Mouse (Mus musculus): ENCODE data around the gene Ribc2. TPM values are rescaled to one million over a fixed set of nuclear protein-coding genes. Genes with fewer than 3 reads are reported as not detected.
A peak's percentile ranks its signal among the peaks of the same experiment; 100 is the strongest.

The Ribc2 gene
- polyA plus RNA-seq, 1 experiment from 2014 or later: 0.56 TPM

DNA sequence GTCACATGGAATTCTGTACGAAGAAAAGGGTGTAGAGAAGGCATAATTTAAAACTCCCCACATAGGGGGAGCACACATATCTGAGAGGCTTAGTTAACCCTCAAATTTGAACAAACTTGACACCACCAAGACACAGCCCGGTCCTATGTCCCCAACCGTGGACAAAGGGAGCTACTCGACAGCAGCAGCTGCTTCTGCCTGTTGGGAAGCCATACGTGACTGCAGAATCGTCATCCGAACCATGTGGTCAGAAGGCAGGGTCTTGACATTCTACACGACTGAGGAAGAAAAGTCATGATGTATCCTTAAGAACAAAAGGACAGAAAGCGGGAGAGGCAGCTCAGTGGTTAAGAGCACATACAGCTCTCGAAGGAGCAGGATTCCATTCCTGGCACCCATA, 42.2 kb downstream of the Ribc2 start:
- Histone ChIP-seq H3K4me3 (ENCODE audit: low read depth, low read length) (no peak overlapping the region), H3K36me3 (ENCODE audit: insufficient read depth, low read length) (no peaks in the 10 kb centered on the region), H3K4me2 (replicated peaks; ENCODE audit: low read depth, low read length) (no peak overlapping the region), H3K4me1 (ENCODE audit: insufficient read depth, low read depth, low read length) (no peaks in the 10 kb centered on the region), H3K27ac (ENCODE audit: low read length) (no peak overlapping the region), H3K9me3 (ENCODE audit: low read length) (no peaks in the 10 kb centered on the region), H3K9ac (replicated peaks; ENCODE audit: low read depth) (no peak overlapping the region), H3K27me3 (replicated peaks; ENCODE audit: insufficient read depth, low read length) (no peaks in the 10 kb centered on the region)
- ATAC-seq: no peak
- TF ChIP-seq EP300 (IDR thresholded peaks at IDR 0.05) (no peak), CTCF (IDR thresholded peaks at IDR 0.05) (no peak)
- DNase-seq (ENCODE audit: low spot score): no peak
- WGBS: 63% methylated on average over 10 of the region's 10 CpGs

DNA sequence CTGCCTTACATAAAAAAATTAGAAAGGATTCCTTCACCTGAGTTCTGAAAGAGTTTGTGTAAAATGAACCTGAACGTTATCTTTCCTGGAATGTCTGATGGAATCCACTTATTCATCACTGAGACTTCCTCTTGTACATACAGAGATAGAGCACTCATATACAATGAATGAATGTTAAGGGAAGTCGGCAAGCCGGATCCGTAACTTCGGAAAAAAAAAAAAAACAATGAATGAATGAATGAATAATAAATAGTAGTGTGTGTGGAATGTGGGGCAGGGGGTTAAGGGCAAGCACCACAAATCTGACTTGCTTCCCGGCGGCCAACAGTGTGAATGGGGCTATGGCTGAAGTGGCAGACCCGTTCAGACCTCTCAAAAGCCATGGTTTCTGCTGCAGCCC, 45.7 kb downstream of the Ribc2 start:
- H3K4me2 ChIP-seq (replicated peaks; ENCODE audit: low read depth, low read length): no peak overlapping the region; the same call in 1 of the 2 replicates
- ATAC-seq (no peak), DNase-seq (ENCODE audit: low spot score) (peak; percentile 94)

GRCm38 (mm10) chr15:85178172-85178571, 46.3 kb downstream of the Ribc2 start:
- no peak for ATAC-seq
- Histone ChIP-seq H3K9ac (replicated peaks; ENCODE audit: low read depth) (no peak overlapping the region), H3K4me2 (replicated peaks; ENCODE audit: low read depth, low read length) (no peak overlapping the region), H3K27ac (ENCODE audit: low read length) (no peak overlapping the region), H3K4me3 (ENCODE audit: low read depth, low read length) (no peak overlapping the region), H3K9me3 (ENCODE audit: low read length) (no peaks in the 10 kb centered on the region), H3K4me1 (ENCODE audit: insufficient read depth, low read depth, low read length) (0 out of 2 replicates have a peak, but pooled peaks cover 2% of the 10 kb centered on the region), H3K27me3 (replicated peaks; ENCODE audit: insufficient read depth, low read length) (no peaks in the 10 kb centered on the region), H3K36me3 (ENCODE audit: insufficient read depth, low read length) (no peaks in the 10 kb centered on the region)
- no peak for DNase-seq (ENCODE audit: low spot score)
- TF ChIP-seq CTCF (IDR thresholded peaks at IDR 0.05) (no peak), EP300 (IDR thresholded peaks at IDR 0.05) (no peak)
- WGBS: 49% methylated on average over 6 of the region's 6 CpGs

More for the DNA sequence above, 45.7 kb downstream of the Ribc2 start:
- H3K36me3 ChIP-seq (ENCODE audit: insufficient read depth, low read length): no peaks in the 10 kb centered on the region
- WGBS: 36% methylated on average over 8 of the region's 8 CpGs
- H3K27me3 ChIP-seq (replicated peaks; ENCODE audit: insufficient read depth, low read length): no peaks in the 10 kb centered on the region
- H3K9me3 ChIP-seq (ENCODE audit: low read length): no peaks in the 10 kb centered on the region
- H3K27ac ChIP-seq (ENCODE audit: low read length): no peak overlapping the region
- TF ChIP-seq EP300 (IDR thresholded peaks at IDR 0.05) (no peak), CTCF (IDR thresholded peaks at IDR 0.05) (no peak)
- no peak overlapping the region for H3K9ac ChIP-seq (replicated peaks; ENCODE audit: low read depth)
- 0 out of 2 replicates have a peak, but pooled peaks cover 2% of the 10 kb centered on the region for H3K4me1 ChIP-seq (ENCODE audit: insufficient read depth, low read depth, low read length)
- H3K4me3 ChIP-seq (ENCODE audit: low read depth, low read length): no peak overlapping the region

DNA sequence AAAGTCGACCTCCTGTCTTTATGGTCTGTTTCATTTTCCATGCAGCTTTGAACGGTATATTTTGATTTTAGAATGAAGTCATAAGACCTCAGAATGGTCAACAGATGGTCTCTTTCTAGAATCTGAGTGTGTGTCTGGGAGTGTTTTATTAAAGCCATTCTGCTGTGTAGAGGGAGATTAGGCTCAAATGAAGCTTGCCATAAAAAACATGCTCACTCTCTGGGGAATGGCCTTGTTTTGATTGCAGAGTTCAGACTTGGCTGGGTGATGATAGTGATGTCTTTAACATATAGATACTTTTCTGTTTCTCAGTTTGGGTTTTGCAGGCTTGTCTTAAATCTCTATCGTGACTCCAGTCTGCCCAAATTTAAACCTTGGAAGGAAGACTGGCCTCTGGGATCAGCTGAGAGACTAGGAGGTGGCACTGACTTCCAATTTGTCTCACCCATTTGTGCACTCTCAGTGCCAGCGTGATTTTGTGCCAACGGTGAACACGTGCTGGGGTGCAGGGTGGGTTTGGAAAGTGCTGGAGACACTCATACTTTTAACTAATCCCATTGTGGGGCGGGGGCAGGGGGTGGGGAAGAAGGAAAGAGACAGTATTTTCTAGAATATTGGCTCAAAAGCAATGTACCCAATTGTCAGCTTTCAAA, 47.8 kb downstream of the Ribc2 start:
- ATAC-seq: no peak
- Histone ChIP-seq H3K4me1 (ENCODE audit: insufficient read depth, low read depth, low read length) (0 out of 2 replicates have a peak, but pooled peaks cover 2% of the 10 kb centered on the region), H3K4me2 (replicated peaks; ENCODE audit: low read depth, low read length) (no peak overlapping the region), H3K9me3 (ENCODE audit: low read length) (no peaks in the 10 kb centered on the region), H3K27me3 (replicated peaks; ENCODE audit: insufficient read depth, low read length) (no peaks in the 10 kb centered on the region), H3K4me3 (ENCODE audit: low read depth, low read length) (no peak overlapping the region), H3K9ac (replicated peaks; ENCODE audit: low read depth) (no peak overlapping the region), H3K27ac (ENCODE audit: low read length) (no peak overlapping the region), H3K36me3 (ENCODE audit: insufficient read depth, low read length) (no peaks in the 10 kb centered on the region)
- no peak for DNase-seq (ENCODE audit: low spot score)
- no peak for TF ChIP-seq EP300 (IDR thresholded peaks at IDR 0.05)
- no peak for TF ChIP-seq CTCF (IDR thresholded peaks at IDR 0.05)
- 73% methylated on average over 7 of the region's 7 CpGs for WGBS

DNA sequence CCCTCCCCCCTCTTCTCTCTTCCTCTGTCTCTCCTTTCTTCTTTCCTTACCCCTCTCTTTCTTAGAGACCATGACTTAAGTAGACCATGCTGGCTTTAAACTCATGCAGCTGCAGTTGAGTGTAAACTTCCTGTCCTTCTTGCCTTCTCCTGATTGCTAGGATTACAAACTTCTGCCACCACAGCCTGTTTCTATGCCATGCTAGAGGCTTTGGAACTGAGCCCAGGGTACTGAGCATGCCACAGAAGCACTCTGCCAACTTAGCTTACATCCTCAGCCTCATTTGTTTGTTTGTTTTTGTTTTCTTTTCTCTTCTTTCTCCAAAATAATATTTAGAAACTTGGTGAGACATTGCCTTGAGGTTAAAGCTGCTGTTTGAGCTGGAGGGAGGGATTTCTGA, 48.5 kb downstream of the Ribc2 start:
- Histone ChIP-seq H3K9ac (replicated peaks; ENCODE audit: low read depth) (no peak overlapping the region), H3K36me3 (ENCODE audit: insufficient read depth, low read length) (no peaks in the 10 kb centered on the region), H3K27ac (ENCODE audit: low read length) (no peak overlapping the region), H3K27me3 (replicated peaks; ENCODE audit: insufficient read depth, low read length) (no peaks in the 10 kb centered on the region), H3K4me2 (replicated peaks; ENCODE audit: low read depth, low read length) (no peak overlapping the region), H3K4me3 (ENCODE audit: low read depth, low read length) (no peak overlapping the region), H3K9me3 (ENCODE audit: low read length) (no peaks in the 10 kb centered on the region), H3K4me1 (ENCODE audit: insufficient read depth, low read depth, low read length) (0 out of 2 replicates have a peak, but pooled peaks cover 2% of the 10 kb centered on the region)
- TF ChIP-seq EP300 (IDR thresholded peaks at IDR 0.05): no peak
- no peak for TF ChIP-seq CTCF (IDR thresholded peaks at IDR 0.05)
- ATAC-seq: no peak
- DNase-seq (ENCODE audit: low spot score): no peak

- 83% methylated on average over 4 of the region's 4 CpGs for WGBS
- no peaks in the 10 kb centered on the region for H3K27me3 ChIP-seq (replicated peaks; ENCODE audit: insufficient read depth, low read length)
- H3K4me1 ChIP-seq (ENCODE audit: insufficient read depth, low read depth, low read length): 0 out of 2 replicates have a peak, but pooled peaks cover 2% of the 10 kb centered on the region
- ATAC-seq (no peak), DNase-seq (ENCODE audit: low spot score) (no peak)
- no peak for TF ChIP-seq EP300 (IDR thresholded peaks at IDR 0.05)
- TF ChIP-seq CTCF (IDR thresholded peaks at IDR 0.05): no peak
- H3K27ac ChIP-seq (ENCODE audit: low read length): no peak overlapping the region
- no peak overlapping the region for H3K9ac ChIP-seq (replicated peaks; ENCODE audit: low read depth)
- H3K9me3 ChIP-seq (ENCODE audit: low read length): no peaks in the 10 kb centered on the region
- no peaks in the 10 kb centered on the region for H3K36me3 ChIP-seq (ENCODE audit: insufficient read depth, low read length)
- no peak overlapping the region for H3K4me3 ChIP-seq (ENCODE audit: low read depth, low read length)
- H3K4me2 ChIP-seq (replicated peaks; ENCODE audit: low read depth, low read length): no peak overlapping the region
These were observed 50.2 kb downstream of the Ribc2 start for GRCm38 (mm10) chr15:85182063-85182462.
